Mouse (Mus musculus): ENCODE data around the gene Apol7e. TPM values are rescaled to one million over a fixed set of nuclear protein-coding genes. Genes with fewer than 3 reads are reported as not detected.

The Apol7e gene
- polyA plus RNA-seq, 1 experiment from 2014 or later = not detected

- Histone ChIP-seq H3K36me3 (ENCODE audit: insufficient read depth, low read length) (peaks cover 8% of the 10 kb centered on the region), H3K4me1 (ENCODE audit: insufficient read depth, low read length) (no peaks in the 10 kb centered on the region), H3K27ac (ENCODE audit: low read length) (no peak overlapping the region), H3K4me2 (replicated peaks; ENCODE audit: low read depth, low read length) (no peak overlapping the region), H3K9ac (replicated peaks; ENCODE audit: low read length) (no peak overlapping the region), H3K9me3 (ENCODE audit: low read length) (no peaks in the 10 kb centered on the region), H3K4me3 (ENCODE audit: low read length) (no peak overlapping the region), H3K27me3 (ENCODE audit: insufficient read depth, low read length) (no peaks in the 10 kb centered on the region)
- ATAC-seq (ENCODE audit: low FRiP score, low TSS enrichment) = no peak
- 43% methylated on average over 2 of the region's 2 CpGs for WGBS
Observed at GRCm38 (mm10) chr15:77755132-77755531, 56.5 kb downstream of the Apol7e start.

GRCm38 (mm10) chr15:77756081-77756480, 57.4 kb downstream of the Apol7e start:
- Histone ChIP-seq H3K27ac (ENCODE audit: low read length) (no peak overlapping the region), H3K4me2 (replicated peaks; ENCODE audit: low read depth, low read length) (no peak overlapping the region), H3K36me3 (ENCODE audit: insufficient read depth, low read length) (peaks cover 18% of the 10 kb centered on the region), H3K4me3 (ENCODE audit: low read length) (no peak overlapping the region), H3K27me3 (ENCODE audit: insufficient read depth, low read length) (no peaks in the 10 kb centered on the region), H3K9ac (replicated peaks; ENCODE audit: low read length) (no peak overlapping the region), H3K9me3 (ENCODE audit: low read length) (no peaks in the 10 kb centered on the region), H3K4me1 (ENCODE audit: insufficient read depth, low read length) (no peaks in the 10 kb centered on the region)
- ATAC-seq (ENCODE audit: low FRiP score, low TSS enrichment) = no peak
- 67% methylated on average over 2 of the region's 2 CpGs for WGBS

- Histone ChIP-seq H3K4me1 (ENCODE audit: insufficient read depth, low read length) (no peaks in the 10 kb centered on the region), H3K27me3 (ENCODE audit: insufficient read depth, low read length) (no peaks in the 10 kb centered on the region), H3K4me2 (replicated peaks; ENCODE audit: low read depth, low read length) (no peak within 1 kb of the TSS), H3K36me3 (ENCODE audit: insufficient read depth, low read length) (peaks cover 25% of the 10 kb centered on the region), H3K4me3 (ENCODE audit: low read length) (no peak within 1 kb of the TSS), H3K9ac (replicated peaks; ENCODE audit: low read length) (no peak within 1 kb of the TSS), H3K27ac (ENCODE audit: low read length) (no peak within 1 kb of the TSS), H3K9me3 (ENCODE audit: low read length) (no peaks in the 10 kb centered on the region)
- 9% methylated on average over 9 of the region's 9 CpGs for WGBS
- ATAC-seq (ENCODE audit: low FRiP score, low TSS enrichment) = no peak
Observed at GRCm38 (mm10) chr15:77756848-77757247, 58.2 kb downstream of the Apol7e start, which contains the start of gene Apol8. Gene Apol8, minus strand, starts transcription at chr15:77757003.

GRCm38 (mm10) chr15:77757586-77758226, 59.0 kb downstream of the Apol7e start:
- peaks cover 34% of the 10 kb centered on the region for H3K36me3 ChIP-seq (ENCODE audit: insufficient read depth, low read length)
- H3K4me2 ChIP-seq (replicated peaks; ENCODE audit: low read depth, low read length) = no peak overlapping the region
- WGBS = 82% methylated on average over 4 of the region's 4 CpGs
- no peak overlapping the region for H3K27ac ChIP-seq (ENCODE audit: low read length)
- no peak for ATAC-seq (ENCODE audit: low FRiP score, low TSS enrichment)
- H3K4me1 ChIP-seq (ENCODE audit: insufficient read depth, low read length) = no peaks in the 10 kb centered on the region
- no peak overlapping the region for H3K4me3 ChIP-seq (ENCODE audit: low read length)
- no peak overlapping the region for H3K9ac ChIP-seq (replicated peaks; ENCODE audit: low read length)
- no peaks in the 10 kb centered on the region for H3K9me3 ChIP-seq (ENCODE audit: low read length)
- H3K27me3 ChIP-seq (ENCODE audit: insufficient read depth, low read length) = no peaks in the 10 kb centered on the region

GRCm38 (mm10) chr15:77760037-77760436, 61.4 kb downstream of the Apol7e start:
- no peaks in the 10 kb centered on the region for H3K27me3 ChIP-seq (ENCODE audit: insufficient read depth, low read length)
- H3K4me1 ChIP-seq (ENCODE audit: insufficient read depth, low read length) = no peaks in the 10 kb centered on the region
- ATAC-seq (ENCODE audit: low FRiP score, low TSS enrichment) = no peak
- no peak overlapping the region for H3K9ac ChIP-seq (replicated peaks; ENCODE audit: low read length)
- H3K27ac ChIP-seq (ENCODE audit: low read length) = no peak overlapping the region
- H3K4me3 ChIP-seq (ENCODE audit: low read length) = no peak overlapping the region
- WGBS = 91% methylated on average over 10 of the region's 16 CpGs
- H3K9me3 ChIP-seq (ENCODE audit: low read length) = no peaks in the 10 kb centered on the region
- peaks cover 53% of the 10 kb centered on the region for H3K36me3 ChIP-seq (ENCODE audit: insufficient read depth, low read length)
- no peak overlapping the region for H3K4me2 ChIP-seq (replicated peaks; ENCODE audit: low read depth, low read length)

GRCm38 (mm10) chr15:77761083-77761482, 62.4 kb downstream of the Apol7e start:
- H3K36me3 ChIP-seq (ENCODE audit: insufficient read depth, low read length) = peaks cover 63% of the 10 kb centered on the region
- H3K4me3 ChIP-seq (ENCODE audit: low read length) = no peak overlapping the region
- no peak overlapping the region for H3K27ac ChIP-seq (ENCODE audit: low read length)
- ATAC-seq (ENCODE audit: low FRiP score, low TSS enrichment) = no peak
- H3K9ac ChIP-seq (replicated peaks; ENCODE audit: low read length) = no peak overlapping the region
- 97% methylated on average over 7 of the region's 7 CpGs for WGBS
- no peak overlapping the region for H3K4me2 ChIP-seq (replicated peaks; ENCODE audit: low read depth, low read length)
- no peaks in the 10 kb centered on the region for H3K27me3 ChIP-seq (ENCODE audit: insufficient read depth, low read length)
- H3K4me1 ChIP-seq (ENCODE audit: insufficient read depth, low read length) = no peaks in the 10 kb centered on the region
- no peaks in the 10 kb centered on the region for H3K9me3 ChIP-seq (ENCODE audit: low read length)

- no peaks in the 10 kb centered on the region for H3K9me3 ChIP-seq (ENCODE audit: low read length)
- peak; percentile 46 for ATAC-seq (ENCODE audit: low FRiP score, low TSS enrichment)
- H3K27me3 ChIP-seq (ENCODE audit: insufficient read depth, low read length) = no peaks in the 10 kb centered on the region
- peaks cover 70% of the 10 kb centered on the region for H3K36me3 ChIP-seq (ENCODE audit: insufficient read depth, low read length)
- H3K27ac ChIP-seq (ENCODE audit: low read length) = no peak overlapping the region
- 64% methylated on average over 22 of the region's 22 CpGs for WGBS
- H3K4me1 ChIP-seq (ENCODE audit: insufficient read depth, low read length) = no peaks in the 10 kb centered on the region
- no peak overlapping the region for H3K4me3 ChIP-seq (ENCODE audit: low read length)
- H3K4me2 ChIP-seq (replicated peaks; ENCODE audit: low read depth, low read length) = no peak overlapping the region
- no peak overlapping the region for H3K9ac ChIP-seq (replicated peaks; ENCODE audit: low read length)
Observed at GRCm38 (mm10) chr15:77761561-77762380, 63.1 kb downstream of the Apol7e start.

GRCm38 (mm10) chr15:77763050-77763449, 64.4 kb downstream of the Apol7e start:
- no peaks in the 10 kb centered on the region for H3K4me1 ChIP-seq (ENCODE audit: insufficient read depth, low read length)
- WGBS = 91% methylated on average over 16 of the region's 16 CpGs
- ATAC-seq (ENCODE audit: low FRiP score, low TSS enrichment) = no peak
- H3K27ac ChIP-seq (ENCODE audit: low read length) = no peak overlapping the region
- H3K9me3 ChIP-seq (ENCODE audit: low read length) = no peaks in the 10 kb centered on the region
- no peak overlapping the region for H3K4me2 ChIP-seq (replicated peaks; ENCODE audit: low read depth, low read length)
- H3K9ac ChIP-seq (replicated peaks; ENCODE audit: low read length) = no peak overlapping the region
- no peaks in the 10 kb centered on the region for H3K27me3 ChIP-seq (ENCODE audit: insufficient read depth, low read length)
- peaks cover 83% of the 10 kb centered on the region for H3K36me3 ChIP-seq (ENCODE audit: insufficient read depth, low read length)
- no peak overlapping the region for H3K4me3 ChIP-seq (ENCODE audit: low read length)

- no peak for ATAC-seq (ENCODE audit: low FRiP score, low TSS enrichment)
- peaks cover 90% of the 10 kb centered on the region for H3K36me3 ChIP-seq (ENCODE audit: insufficient read depth, low read length)
- H3K9me3 ChIP-seq (ENCODE audit: low read length) = no peaks in the 10 kb centered on the region
- H3K27me3 ChIP-seq (ENCODE audit: insufficient read depth, low read length) = no peaks in the 10 kb centered on the region
- H3K9ac ChIP-seq (replicated peaks; ENCODE audit: low read length) = no peak overlapping the region
- WGBS = 81% methylated on average over 11 of the region's 11 CpGs
- H3K4me3 ChIP-seq (ENCODE audit: low read length) = no peak overlapping the region
- H3K27ac ChIP-seq (ENCODE audit: low read length) = no peak overlapping the region
- no peaks in the 10 kb centered on the region for H3K4me1 ChIP-seq (ENCODE audit: insufficient read depth, low read length)
- H3K4me2 ChIP-seq (replicated peaks; ENCODE audit: low read depth, low read length) = no peak overlapping the region
Observed at GRCm38 (mm10) chr15:77763702-77764101, 65.0 kb downstream of the Apol7e start.

GRCm38 (mm10) chr15:77764391-77765006, 65.8 kb downstream of the Apol7e start:
- no peak for ATAC-seq (ENCODE audit: low FRiP score, low TSS enrichment)
- H3K4me2 ChIP-seq (replicated peaks; ENCODE audit: low read depth, low read length) = no peak overlapping the region
- 76% methylated on average over 13 of the region's 13 CpGs for WGBS
- no peak overlapping the region for H3K27ac ChIP-seq (ENCODE audit: low read length)
- no peak overlapping the region for H3K4me3 ChIP-seq (ENCODE audit: low read length)
- no peaks in the 10 kb centered on the region for H3K9me3 ChIP-seq (ENCODE audit: low read length)
- no peaks in the 10 kb centered on the region for H3K4me1 ChIP-seq (ENCODE audit: insufficient read depth, low read length)
- no peaks in the 10 kb centered on the region for H3K27me3 ChIP-seq (ENCODE audit: insufficient read depth, low read length)
- peaks cover 96% of the 10 kb centered on the region for H3K36me3 ChIP-seq (ENCODE audit: insufficient read depth, low read length)
- H3K9ac ChIP-seq (replicated peaks; ENCODE audit: low read length) = no peak overlapping the region
